Mouse (Mus musculus): ENCODE results near the gene Pcgf5.
"Not testable (repeated sequence)": the region's sequence is repeated elsewhere in the genome, so short reads cannot be mapped to it uniquely, and the experiment has no call there.

Gene Pcgf5

GRCm38 (mm10) chr19:36384426-36384825 is 36.3 kb downstream of the Pcgf5 start:
- DNase-seq (ENCODE audit: low read depth, low spot score) = no peak

DNA sequence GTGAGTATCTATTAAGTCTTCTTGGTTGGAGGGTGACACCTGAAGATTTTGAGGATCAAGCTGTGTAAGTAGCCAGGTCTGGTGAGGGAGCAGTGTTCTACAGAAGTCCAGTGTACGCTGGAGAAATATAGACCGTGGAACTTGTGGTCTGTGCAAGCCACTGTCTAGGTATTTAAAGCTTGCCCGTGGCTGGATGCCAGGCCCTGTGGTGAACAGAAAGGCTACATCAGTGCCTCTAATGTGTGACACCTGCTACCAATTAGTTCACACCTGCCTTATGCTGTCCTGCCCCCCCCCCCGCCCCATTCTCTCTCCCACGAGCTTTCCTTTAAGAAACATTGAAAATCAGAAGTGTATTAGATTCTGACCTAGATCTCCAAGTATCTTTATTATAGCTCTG is 40.4 kb downstream of the Pcgf5 start:
- DNase-seq (ENCODE audit: low read depth, low spot score) = peak; percentile 87

- DNase-seq (ENCODE audit: low read depth, low spot score) = no peak
These were observed 42.6 kb downstream of the Pcgf5 start for GRCm38 (mm10) chr19:36390714-36391113.

DNA sequence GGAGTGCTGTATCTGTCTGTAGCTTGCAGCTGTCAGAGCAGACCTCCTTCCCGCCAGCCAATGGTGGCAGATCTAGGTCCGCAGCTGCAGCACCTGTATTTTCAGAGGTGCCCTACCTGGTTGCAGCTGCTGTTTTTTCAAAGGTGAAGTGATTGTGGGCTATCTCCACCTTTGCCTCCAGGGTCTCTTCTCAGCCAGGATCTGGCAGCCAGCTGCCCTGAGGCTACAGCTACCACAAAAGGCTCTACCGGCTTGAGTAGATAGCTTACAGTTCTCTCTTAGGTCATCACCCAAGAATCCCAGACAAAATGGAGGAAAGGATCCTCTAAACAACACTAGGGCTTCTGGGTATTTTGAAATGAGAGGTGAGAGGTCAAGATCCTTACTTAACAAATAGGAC is 50.4 kb downstream of the Pcgf5 start:
- DNase-seq (ENCODE audit: low read depth, low spot score) = no peak

DNA sequence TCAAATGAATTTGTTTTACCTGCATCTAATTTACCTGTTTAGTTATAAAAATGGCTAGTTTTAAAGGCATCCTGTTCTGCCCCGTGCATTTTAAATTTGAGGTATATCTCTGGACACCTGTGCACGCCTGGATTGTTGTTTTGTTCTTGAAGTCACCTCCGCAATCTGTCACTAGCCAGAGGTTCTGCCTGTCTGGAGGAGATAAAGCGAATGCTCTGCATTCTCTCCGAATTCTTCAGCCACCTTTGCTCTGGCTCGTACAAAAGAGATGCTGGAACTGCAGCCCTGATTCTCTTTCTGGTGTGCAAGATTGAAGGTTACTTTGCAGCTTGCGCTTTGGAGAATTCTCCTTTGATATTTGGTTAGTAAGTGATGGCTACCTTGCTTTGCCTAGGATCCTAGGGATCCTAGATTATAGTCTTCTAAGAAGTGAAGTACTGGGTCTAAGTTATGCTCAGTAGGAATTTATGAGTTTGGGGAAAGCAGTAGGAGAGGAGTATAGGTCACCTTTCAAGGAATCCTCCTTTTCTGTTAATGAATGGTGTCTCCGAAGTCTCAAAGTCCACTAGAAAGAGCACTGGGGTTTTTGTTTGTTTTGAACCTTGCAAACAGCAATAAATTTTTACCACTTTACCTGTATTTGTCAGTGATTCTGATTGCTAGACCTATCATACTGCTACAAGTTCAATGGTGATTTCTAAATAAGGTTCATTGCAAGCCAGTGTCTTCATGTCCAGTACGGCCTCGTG is 60.4 kb downstream of the Pcgf5 start:
- DNase-seq (ENCODE audit: low read depth, low spot score) = peak; percentile 4

GRCm38 (mm10) chr19:36409280-36409860 is 61.3 kb downstream of the Pcgf5 start:
- peak; percentile 92 for DNase-seq (ENCODE audit: low read depth, low spot score)

DNA sequence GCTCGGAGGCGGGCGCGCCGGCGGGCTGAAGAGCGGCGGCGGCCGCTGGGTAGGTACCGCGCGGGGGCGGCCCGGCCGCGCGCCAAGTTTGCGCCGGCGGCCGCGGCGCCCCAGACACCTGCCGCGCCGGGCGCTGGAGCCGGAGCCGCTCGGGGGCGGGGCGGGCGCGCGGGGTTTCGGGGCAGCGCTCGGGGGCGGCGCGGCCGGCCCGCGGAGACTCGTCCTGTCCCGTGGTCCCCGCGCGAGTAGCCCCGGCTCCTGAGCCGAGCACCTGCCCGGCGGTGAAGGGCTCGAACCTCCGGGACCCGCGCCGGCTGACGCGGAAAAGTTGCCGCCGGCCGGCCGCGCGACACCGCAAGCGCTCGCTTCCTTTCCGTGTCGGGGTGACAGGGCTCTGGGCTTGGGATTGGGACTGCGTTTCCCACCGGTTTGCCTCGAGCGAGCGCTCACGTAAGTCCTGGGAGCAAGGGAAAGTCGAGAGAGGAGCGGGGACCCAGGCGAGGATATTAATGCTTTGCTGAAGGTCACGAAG is 61.8 kb downstream of the Pcgf5 start:
- peak; percentile 17 for DNase-seq (ENCODE audit: low read depth, low spot score)

DNA sequence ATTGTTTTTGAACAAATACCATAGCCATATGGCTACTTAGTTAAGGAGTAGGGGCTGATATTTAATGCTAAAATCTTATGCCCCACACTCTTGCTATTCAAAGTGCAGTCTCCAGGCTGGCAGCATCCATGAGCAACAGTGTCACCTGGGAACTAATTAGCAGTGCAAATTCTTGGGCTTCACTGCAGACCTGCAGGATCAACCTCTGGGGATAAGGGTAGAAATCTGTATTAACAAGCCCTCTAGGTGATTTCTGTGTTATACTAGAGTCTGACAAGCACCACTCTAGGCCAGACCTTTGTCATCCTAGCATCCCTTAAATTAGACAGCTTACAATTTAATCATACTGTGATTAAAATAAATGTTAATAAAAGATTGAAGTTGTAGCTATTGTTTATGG is 71.8 kb downstream of the Pcgf5 start:
- no peak for DNase-seq (ENCODE audit: low read depth, low spot score)

DNA sequence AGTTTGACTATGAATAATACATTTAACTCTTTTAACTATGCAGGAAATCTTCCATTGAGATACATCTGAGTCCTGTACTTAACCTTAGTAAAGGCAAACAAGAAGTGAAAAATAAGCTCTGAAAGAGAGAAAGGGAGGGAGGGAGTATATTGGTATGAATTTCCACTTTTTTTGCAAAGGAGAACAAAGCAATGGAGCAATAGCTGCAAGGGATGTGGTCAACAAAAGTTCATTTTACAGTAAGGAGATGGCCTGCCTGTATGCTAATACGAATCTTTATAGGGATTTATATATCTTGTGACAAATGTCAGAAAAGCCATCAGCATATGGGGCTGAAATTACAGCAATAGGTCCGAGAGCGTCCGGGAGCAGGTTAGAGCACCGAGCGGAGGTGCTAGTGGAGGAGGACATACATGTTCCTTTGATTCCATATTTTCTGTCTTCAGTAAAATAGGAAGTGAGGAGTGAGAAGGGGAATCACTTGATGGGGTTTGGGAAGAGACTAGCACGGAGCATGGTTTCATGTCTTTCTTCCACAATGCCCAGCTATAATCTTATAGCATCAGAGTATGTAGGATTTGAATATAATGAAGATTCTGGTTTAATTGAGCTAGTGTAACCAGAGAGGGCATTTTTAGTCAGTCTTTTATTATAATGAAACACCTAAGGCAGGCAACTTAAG is 79.2 kb downstream of the Pcgf5 start:
- no peak for DNase-seq (ENCODE audit: low read depth, low spot score)

- peak; percentile 57 for DNase-seq (ENCODE audit: low read depth, low spot score)
These were observed 80.0 kb downstream of the Pcgf5 start for GRCm38 (mm10) chr19:36428116-36428515.

- DNase-seq (ENCODE audit: low read depth, low spot score) = no peak
These were observed 81.2 kb downstream of the Pcgf5 start for GRCm38 (mm10) chr19:36429354-36429753.

DNA sequence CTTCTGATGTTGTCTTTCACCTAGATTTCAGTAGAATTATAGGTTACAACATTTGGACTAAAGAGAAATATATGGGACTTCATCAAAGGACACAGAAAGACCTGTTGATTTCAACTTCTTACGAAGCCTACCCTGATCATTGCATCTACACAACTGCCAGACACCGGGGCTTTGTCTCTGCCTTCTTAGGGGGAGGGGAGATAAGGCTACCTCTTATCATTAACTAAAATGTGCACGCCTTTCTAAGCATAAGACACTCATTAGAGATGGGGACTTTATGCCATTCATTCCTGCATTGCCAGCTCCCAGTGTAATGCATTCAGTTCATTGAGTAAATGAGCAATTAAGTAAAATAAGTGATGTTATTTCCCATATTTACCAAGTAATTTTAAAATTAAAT is 85.1 kb downstream of the Pcgf5 start:
- no peak for DNase-seq (ENCODE audit: low read depth, low spot score)

- DNase-seq (ENCODE audit: low read depth, low spot score) = peak; percentile 71
These were observed 92.0 kb downstream of the Pcgf5 start for GRCm38 (mm10) chr19:36439894-36440714.

- no peak for DNase-seq (ENCODE audit: low read depth, low spot score)
These were observed 103.0 kb downstream of the Pcgf5 start for GRCm38 (mm10) chr19:36450997-36451608.

DNA sequence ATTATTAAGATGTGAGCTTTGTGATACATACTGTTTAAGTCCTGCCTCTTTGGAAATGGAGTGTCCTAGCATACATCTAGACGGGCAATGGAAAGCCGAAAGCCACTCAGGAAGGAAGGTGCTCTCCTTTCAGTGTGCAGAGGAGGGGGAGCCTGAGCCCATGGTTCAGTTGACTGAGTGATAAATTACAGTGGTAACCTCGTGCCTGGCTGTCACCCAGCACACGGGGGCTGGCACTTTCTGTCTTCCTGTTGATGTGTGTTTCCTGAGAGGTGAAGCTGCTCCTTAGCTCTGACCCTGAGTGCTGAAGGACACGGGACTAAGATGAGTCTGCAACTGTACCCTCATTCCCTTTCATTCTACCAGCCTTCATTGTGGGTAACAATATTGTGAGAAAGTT is 103.6 kb downstream of the Pcgf5 start:
- no peak for DNase-seq (ENCODE audit: low read depth, low spot score)

DNA sequence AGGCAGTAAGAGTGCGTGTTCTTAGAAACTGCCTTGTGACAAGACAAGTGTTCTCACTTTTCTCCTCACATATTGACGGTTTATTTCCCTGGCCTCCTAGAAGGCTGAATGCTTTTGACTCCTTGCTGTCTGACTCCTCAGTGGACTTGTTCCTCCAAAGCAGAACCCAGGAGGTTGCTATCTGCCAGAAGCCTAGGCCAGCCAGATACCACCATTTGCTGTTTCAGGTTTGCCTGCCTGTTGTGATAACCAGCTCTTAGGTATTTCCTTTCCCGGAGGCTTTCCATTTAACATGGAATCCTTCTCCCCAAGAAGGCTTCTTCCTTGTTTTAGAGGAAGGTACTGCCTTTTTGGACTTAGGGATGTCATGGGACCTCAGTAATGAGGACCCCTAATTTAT is 104.1 kb downstream of the Pcgf5 start:
- DNase-seq (ENCODE audit: low read depth, low spot score) = not testable (repeated sequence)

DNA sequence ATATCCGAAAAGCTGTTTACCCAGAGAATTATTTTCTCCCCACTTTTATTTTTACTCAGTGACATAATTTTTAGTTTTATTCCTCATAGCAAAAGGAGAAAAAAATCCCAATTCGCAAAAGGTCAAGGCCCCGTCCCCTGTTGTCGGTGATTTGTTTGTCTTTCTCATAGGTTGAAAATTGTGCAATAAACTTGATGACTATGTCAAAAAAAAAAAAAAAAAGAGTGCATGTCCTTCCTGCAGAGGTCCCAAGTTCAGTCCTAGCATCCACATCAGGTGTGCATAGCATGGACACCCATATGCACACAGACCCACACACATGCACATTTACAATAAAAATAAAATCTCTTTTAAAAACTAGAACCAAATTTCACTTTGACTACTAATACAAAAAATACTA is 105.3 kb downstream of the Pcgf5 start:
- DNase-seq (ENCODE audit: low read depth, low spot score) = no peak

DNA sequence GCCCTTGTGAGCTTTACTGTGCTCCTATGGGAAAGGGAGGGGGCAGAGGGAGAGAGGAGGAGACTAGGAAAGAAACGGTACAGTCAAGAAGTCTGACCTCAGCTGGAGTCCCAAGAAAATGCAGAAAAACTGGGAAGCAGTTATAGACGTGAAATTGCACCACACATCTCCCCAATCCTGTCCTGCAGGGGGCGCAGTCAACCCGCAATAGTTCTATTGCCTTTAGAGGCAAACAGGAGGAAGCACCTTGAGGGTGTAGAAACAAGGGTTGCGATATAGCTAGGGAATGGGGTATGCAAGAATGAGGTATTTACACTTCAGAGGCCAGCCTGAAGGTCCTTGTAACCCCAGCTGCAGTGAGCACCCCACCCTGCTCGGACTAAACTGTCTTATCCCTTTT is 122.0 kb downstream of the Pcgf5 start:
- DNase-seq (ENCODE audit: low read depth, low spot score) = peak; percentile 85

DNA sequence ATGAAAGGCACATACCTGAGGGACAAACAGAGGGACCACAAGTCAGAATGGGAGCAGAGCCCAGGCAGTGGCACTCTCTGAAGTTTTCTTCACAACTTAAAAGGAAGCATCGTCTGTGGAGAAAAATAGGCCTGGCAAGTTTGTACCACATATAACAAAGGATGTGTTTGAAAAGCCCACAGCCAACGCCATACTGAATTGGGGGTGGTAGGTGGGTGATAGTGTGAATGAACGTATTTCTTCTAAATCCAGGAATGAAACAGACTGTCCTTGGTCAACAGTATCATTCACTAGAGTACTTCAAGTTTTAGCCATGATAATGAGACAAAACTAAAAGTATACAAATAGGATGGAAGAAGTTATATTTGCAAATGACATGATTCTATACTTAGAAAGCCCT is 123.2 kb downstream of the Pcgf5 start:
- DNase-seq (ENCODE audit: low read depth, low spot score) = peak; percentile 63

DNA sequence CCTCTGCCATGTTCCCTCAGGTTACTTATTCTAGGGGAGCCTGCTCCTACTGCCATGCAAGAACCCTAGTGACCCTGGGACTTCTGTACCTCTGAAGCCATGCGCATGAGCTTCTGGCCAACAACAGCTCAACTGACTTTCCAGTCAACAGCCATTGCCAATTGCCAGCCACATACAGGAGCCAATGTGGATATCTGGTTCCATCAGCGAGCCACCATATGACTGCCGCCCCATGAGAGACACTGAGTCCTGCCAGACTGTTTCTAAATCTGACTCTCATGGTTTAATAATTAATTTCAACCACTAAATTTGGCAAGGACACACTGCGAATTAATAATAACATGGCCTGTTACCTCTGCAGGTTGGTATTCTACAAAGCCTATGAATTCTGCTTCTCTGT is 128.5 kb downstream of the Pcgf5 start:
- DNase-seq (ENCODE audit: low read depth, low spot score) = no peak

- DNase-seq (ENCODE audit: low read depth, low spot score) = peak; percentile 83
These were observed 129.0 kb downstream of the Pcgf5 start for GRCm38 (mm10) chr19:36477151-36477550.
